Mouse (Mus musculus) kidney, adult 2 months (tissue): Measurements from ENCODE around the gene Apeh.

Experiments
- CTCF ChIP-seq: fragments of 200-500 bp; conservative IDR thresholded peaks from 2 replicates; pipeline ENCODE4 v1.5.1; 2011; ENCODE audit warnings: low read depth, mild to moderate bottlenecking, control low read depth, low read length, moderate library complexity, mixed read lengths; ENCODE audit not compliant: insufficient read depth, insufficient read length
- POLR2A ChIP-seq: fragments of 200-500 bp; IDR thresholded peaks from one replicate; pipeline ENCODE4 v1.6.1; 2011; ENCODE audit warnings: low read depth, low read length, control low read depth

- TF ChIP-seq POLR2A (no peak), CTCF (no peak)
Measured at GRCm38 (mm10) chr9:108058291-108058690, 36.1 kb downstream of the Apeh start.
